Mouse (Mus musculus) testis, adult 2 months (tissue): ENCODE measurements around the gene Atp6v0a1. TPM values are rescaled to one million over a fixed set of nuclear protein-coding genes. Genes with fewer than 3 reads are reported as not detected.

Experiments
- H3K27ac ChIP-seq: fragments of 200-500 bp; 2 replicates; pipeline ENCODE4 v1.5.1; 2012; ENCODE audit warnings: low read depth, low read length; ENCODE audit not compliant: control insufficient read depth, insufficient read depth
- H3K27me3 ChIP-seq: fragments of 200-500 bp; 2 replicates; pipeline ENCODE4 v1.6.1; 2012; ENCODE audit warnings: mild to moderate bottlenecking, low read length, moderate library complexity; ENCODE audit not compliant: control insufficient read depth, insufficient read depth
- H3K36me3 ChIP-seq: fragments of 200-500 bp; 2 replicates; pipeline ENCODE4 v1.6.1; 2012; ENCODE audit warnings: mild to moderate bottlenecking, low read length; ENCODE audit not compliant: control insufficient read depth, insufficient read depth
- H3K4me1 ChIP-seq: fragments of 200-500 bp; 2 replicates; pipeline ENCODE4 v1.6.1; 2012; ENCODE audit warnings: low read length; ENCODE audit not compliant: control insufficient read depth, insufficient read depth
- H3K4me3 ChIP-seq: fragments of 200-500 bp; 2 replicates; pipeline ENCODE4 v1.5.1; 2012; ENCODE audit warnings: low read depth, mild to moderate bottlenecking, low read length, moderate library complexity, mixed read lengths; ENCODE audit not compliant: control insufficient read depth
- CTCF ChIP-seq: fragments of 200-500 bp; IDR thresholded peaks from 2 replicates; pipeline ENCODE4 v1.5.1; 2012; ENCODE audit warnings: low read depth, mild to moderate bottlenecking, inconsistent platforms, low read length, moderate library complexity; ENCODE audit not compliant: control insufficient read depth, insufficient read depth, insufficient replicate concordance
- POLR2A ChIP-seq: fragments of 200-500 bp; IDR thresholded peaks from 2 replicates; pipeline ENCODE4 v1.6.1; 2012; ENCODE audit warnings: low read depth, mild to moderate bottlenecking, inconsistent platforms, low read length, moderate library complexity; ENCODE audit not compliant: control insufficient read depth
- polyA plus RNA-seq: library from polyadenylated mRNA; depleted of rRNA; stranded (reverse); fragments of >200 nt; gene quantifications from 2 replicates; pipeline ENCODE4 v1.2.3, GENCODE M21; 2012

Atp6v0a1 gene
- polyA plus RNA-seq, 1 experiment: 18.1 TPM

DNA sequence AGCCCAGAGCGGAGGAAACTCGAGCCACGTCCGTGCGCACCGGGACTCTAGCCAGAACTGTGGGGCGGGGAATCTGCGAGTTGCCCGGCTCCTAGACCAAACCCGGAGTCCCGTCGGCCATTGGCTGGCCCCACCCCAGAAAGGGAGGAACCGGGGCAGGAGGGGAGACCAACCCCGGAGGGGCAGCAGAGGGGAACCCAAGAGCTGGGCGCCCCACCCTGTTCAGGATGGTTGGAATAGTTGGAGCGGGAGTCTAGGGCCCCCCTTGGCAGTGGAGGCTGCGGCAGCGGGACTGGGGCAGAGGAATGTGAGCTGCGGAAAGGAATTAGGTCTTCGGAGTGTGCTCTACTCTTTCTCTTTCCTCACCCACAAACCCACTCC lies 38.7 kb upstream of the Atp6v0a1 start, which contains the start of gene Cavin1:
Cavin1 (minus strand) TSS at position 331 of the 381 bp plus-strand sequence.
- Histone ChIP-seq H3K4me1 (peaks cover 12% of the 10 kb centered on the region), H3K27me3 (peaks cover 6% of the 10 kb centered on the region; the same call in 1 of the 2 replicates), H3K27ac (peak within 1 kb of the TSS; percentile 71), H3K36me3 (no peaks in the 10 kb centered on the region), H3K4me3 (peak within 1 kb of the TSS; percentile 87)
- TF ChIP-seq CTCF (no peak), POLR2A (peak; percentile 71; the same call in 1 of the 2 replicates)

DNA sequence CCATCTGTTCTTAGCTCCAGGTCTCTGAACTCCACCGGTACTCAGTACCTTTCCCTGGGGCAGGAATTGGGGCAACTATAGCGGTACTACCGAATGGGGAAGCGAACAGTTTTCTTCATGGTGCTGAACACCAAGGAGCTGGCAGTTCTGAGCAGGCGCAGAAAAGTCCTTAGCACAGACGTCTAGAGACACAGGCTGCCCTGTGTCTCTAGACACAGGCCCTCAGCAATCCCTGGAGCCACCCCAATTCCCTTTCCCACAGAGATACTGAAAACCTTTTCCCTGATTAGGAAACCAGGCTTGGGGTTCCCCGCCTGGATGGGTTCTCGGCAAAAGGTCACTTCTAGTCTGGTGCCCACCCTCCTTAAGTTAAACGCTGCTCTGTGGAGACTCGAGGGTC lies 37.8 kb upstream of the Atp6v0a1 start:
- no peak overlapping the region for H3K4me3 ChIP-seq
- no peak overlapping the region; the same call in 1 of the 2 replicates for H3K27ac ChIP-seq
- H3K36me3 ChIP-seq: no peaks in the 10 kb centered on the region
- no peak for TF ChIP-seq CTCF
- TF ChIP-seq POLR2A: no peak
- H3K27me3 ChIP-seq: peaks cover 6% of the 10 kb centered on the region; the same call in 1 of the 2 replicates
- H3K4me1 ChIP-seq: peaks cover 12% of the 10 kb centered on the region

DNA sequence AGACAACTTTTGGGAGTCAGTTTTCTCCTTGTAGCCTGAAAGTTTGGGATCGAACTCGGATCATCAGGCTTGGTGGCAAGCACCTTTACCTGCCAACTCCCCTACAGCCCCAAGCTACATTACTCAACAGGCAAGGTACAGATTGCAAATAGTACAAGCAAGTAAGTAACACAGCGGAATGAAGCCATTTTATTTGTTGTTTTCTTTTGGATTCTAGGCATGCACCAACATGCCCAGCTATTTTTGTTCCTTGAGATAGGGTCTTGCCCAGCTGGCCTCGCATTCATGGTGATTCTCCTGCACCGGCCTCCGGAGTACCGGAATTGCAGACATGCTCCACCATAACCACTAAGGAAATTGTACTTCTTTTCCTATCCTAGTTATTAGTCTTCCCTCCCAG lies 36.0 kb upstream of the Atp6v0a1 start:
- Histone ChIP-seq H3K4me1 (peaks cover 12% of the 10 kb centered on the region), H3K27me3 (peaks cover 6% of the 10 kb centered on the region; the same call in 1 of the 2 replicates), H3K4me3 (no peak overlapping the region), H3K36me3 (no peaks in the 10 kb centered on the region), H3K27ac (no peak overlapping the region)
- TF ChIP-seq CTCF: no peak
- no peak for TF ChIP-seq POLR2A

DNA sequence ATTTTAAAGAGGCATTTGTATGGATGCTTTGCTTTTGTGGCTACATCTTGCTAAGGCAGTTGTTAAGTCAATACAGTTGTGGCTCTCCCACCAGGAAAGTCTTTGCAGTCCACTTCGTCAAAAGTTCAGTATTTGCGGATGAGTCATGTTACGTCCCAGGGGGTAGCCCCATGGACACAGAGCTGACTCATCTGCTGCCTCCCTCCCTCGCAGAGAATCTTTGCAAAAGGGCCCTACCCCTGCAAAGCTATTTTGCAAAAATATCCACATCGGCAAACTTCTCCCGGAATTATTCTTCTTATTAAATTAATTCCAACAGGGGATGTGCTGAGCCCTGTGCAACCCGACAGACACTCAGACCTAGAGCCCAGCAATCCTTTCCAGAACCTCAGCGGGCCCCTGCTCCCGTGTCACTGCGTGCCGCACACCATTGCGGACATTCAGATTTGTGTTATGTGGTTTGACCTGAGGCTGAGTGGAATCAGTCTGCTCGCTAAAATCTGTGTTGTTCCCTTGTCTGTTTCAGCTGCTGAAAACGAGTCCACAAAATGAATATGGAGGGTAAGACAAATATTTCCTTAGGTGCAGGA lies 34.8 kb upstream of the Atp6v0a1 start:
- Histone ChIP-seq H3K36me3 (no peaks in the 10 kb centered on the region), H3K4me1 (peaks cover 11% of the 10 kb centered on the region), H3K27me3 (peaks cover 6% of the 10 kb centered on the region; the same call in 1 of the 2 replicates), H3K27ac (peak overlapping the region; percentile 0; the same call in 1 of the 2 replicates), H3K4me3 (no peak overlapping the region)
- TF ChIP-seq CTCF: no peak
- TF ChIP-seq POLR2A: no peak

GRCm38 (mm10) chr11:100975241-100975640 lies 34.0 kb upstream of the Atp6v0a1 start:
- H3K36me3 ChIP-seq: no peaks in the 10 kb centered on the region
- H3K4me3 ChIP-seq: no peak overlapping the region
- H3K27ac ChIP-seq: 0 out of 2 replicates have a peak overlapping the region, but pooled peaks have one; percentile 0
- H3K4me1 ChIP-seq: peaks cover 4% of the 10 kb centered on the region
- TF ChIP-seq POLR2A: no peak
- no peak for TF ChIP-seq CTCF
- 0 out of 2 replicates have a peak, but pooled peaks cover under 1% of the 10 kb centered on the region for H3K27me3 ChIP-seq

DNA sequence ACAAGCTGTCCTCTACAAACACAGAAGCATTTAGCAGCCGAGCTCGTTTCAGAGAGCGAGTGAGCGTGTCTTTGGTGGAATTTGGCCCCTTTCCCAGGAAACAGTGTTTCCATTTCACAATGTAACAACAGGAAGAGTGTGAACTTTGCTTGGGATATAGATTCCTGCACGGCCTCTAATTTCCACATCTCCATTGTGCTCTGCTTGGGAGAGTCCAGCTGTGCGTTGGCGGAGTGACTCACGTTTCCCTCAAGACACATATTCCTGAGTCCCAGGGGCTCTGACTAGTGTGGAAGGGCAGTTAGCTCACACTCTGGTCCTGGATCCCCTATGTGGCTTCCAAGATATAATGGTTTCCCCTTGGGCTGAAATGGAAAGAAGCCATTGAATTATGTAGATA lies 29.4 kb upstream of the Atp6v0a1 start:
- H3K4me1 ChIP-seq: peaks cover 3% of the 10 kb centered on the region
- H3K4me3 ChIP-seq: no peak overlapping the region
- TF ChIP-seq CTCF: no peak
- no peak for TF ChIP-seq POLR2A
- H3K27me3 ChIP-seq: no peaks in the 10 kb centered on the region
- no peak overlapping the region for H3K27ac ChIP-seq
- no peaks in the 10 kb centered on the region for H3K36me3 ChIP-seq

- TF ChIP-seq CTCF: no peak
- TF ChIP-seq POLR2A: no peak
- no peaks in the 10 kb centered on the region for H3K27me3 ChIP-seq
- no peak overlapping the region for H3K4me3 ChIP-seq
- H3K36me3 ChIP-seq: no peaks in the 10 kb centered on the region
- no peak overlapping the region for H3K27ac ChIP-seq
- peaks cover 3% of the 10 kb centered on the region for H3K4me1 ChIP-seq
Measured at GRCm38 (mm10) chr11:100980438-100980837, 28.8 kb upstream of the Atp6v0a1 start.

DNA sequence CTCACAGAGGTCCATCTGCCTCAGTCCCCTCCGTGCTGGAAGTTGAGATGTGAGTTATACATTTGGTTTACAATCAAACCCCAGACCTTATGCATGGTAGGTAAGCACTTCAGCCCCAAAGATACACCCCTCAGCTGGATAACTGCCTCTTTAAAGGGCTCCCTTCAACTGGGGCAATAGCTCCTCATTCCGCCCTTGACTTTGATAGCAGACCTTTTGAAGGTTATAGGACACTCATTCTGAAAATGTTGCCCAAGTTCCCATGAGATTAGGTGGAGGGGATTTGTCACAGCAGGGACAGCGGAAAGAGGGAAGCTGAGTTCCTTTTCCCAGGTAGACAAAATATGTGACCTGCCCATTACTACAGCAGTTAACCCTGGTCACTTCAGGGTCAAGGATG lies 28.0 kb upstream of the Atp6v0a1 start:
- Histone ChIP-seq H3K4me3 (no peak overlapping the region), H3K4me1 (peaks cover 3% of the 10 kb centered on the region), H3K36me3 (no peaks in the 10 kb centered on the region), H3K27me3 (no peaks in the 10 kb centered on the region), H3K27ac (no peak overlapping the region)
- no peak for TF ChIP-seq CTCF
- no peak for TF ChIP-seq POLR2A
